In the genomic region with DNA sequence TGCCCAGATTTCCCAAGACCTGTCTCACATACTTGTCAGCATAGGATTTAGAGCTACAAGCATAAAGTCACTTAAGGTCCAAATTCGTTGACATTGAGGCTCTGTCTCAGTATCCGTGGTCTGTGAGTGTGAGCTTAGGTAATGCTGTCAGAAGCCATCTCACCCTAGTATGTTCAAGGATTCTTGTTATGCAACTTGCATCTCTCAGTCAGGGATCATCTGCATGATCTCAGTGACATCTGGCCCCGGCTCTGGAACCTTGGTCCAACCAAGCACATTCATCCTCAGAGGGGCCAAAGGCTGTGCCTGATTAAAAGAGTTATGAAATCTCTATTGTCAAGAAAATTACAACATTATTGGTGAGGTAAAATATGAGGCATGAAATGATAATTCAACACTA, we compare ENCODE assay signal across 15 mouse cellular contexts. TPM values are rescaled to one million over a fixed set of nuclear protein-coding genes. Genes with fewer than 3 reads are reported as not detected.
DNase-seq lines count a peak whose midpoint lies in the region; ATAC-seq lines count a peak whose summit lies in the region.
"Had no signal": no experiment of that assay in that cellular context is flagged by ENCODE, and none has a peak within 500 bp of the region (broad histone marks: within the 10 kb centered on the region; RNA-seq: fewer than 3 reads in every experiment).

No protein-coding gene starts in this region.

- no peaks in the 10 kb centered on the region for H3K36me3 ChIP-seq in limb, embryonic 10.5 days
- H3K36me3 ChIP-seq: embryonic facial prominence, embryonic 13.5 days; intestine, embryonic 15.5 days; limb, embryonic 15.5 days; midbrain, embryonic 10.5 days had no signal

- H3K4me1 ChIP-seq in limb, embryonic 10.5 days = peaks cover 17% of the 10 kb centered on the region
- H3K4me1 ChIP-seq: embryonic facial prominence, embryonic 13.5 days; intestine, embryonic 15.5 days; limb, embryonic 15.5 days had no signal

- H3K27ac ChIP-seq in limb, embryonic 10.5 days = no peak overlapping the region
- H3K27ac ChIP-seq: embryonic facial prominence, embryonic 13.5 days; intestine, embryonic 15.5 days; limb, embryonic 15.5 days; midbrain, embryonic 10.5 days had no signal

- WGBS in limb, embryonic 10.5 days = 92% methylated on average over 3 of the region's 3 CpGs

- DNase-seq in cerebellum, adult 11-12 months = peak; percentile 6
- no peak for DNase-seq in cerebellum, postnatal 10 days
- peak; percentile 62 for DNase-seq in kidney, adult 9 months
- no peak for DNase-seq in kidney, postnatal 14 days
- peak; percentile 72 for DNase-seq in adipocyte (ENCODE audit: low spot score)
- peak; percentile 9 for DNase-seq in induced T-regulatory cell, adult 2 months (ENCODE audit: low read depth)
- DNase-seq in limb, embryonic 10.5 days (ENCODE audit: low spot score) = no peak
- DNase-seq: cerebellum, adult 2 months; layer of hippocampus, postnatal 36 days had no signal

- ATAC-seq in granulocyte monocyte progenitor cell, adult 5-6 weeks (replicated peaks; ENCODE audit: poor library complexity, severe bottlenecking) = no peak
- ATAC-seq: forebrain, postnatal 0 days; intestine, embryonic 15.5 days had no signal

- H3K4me3 ChIP-seq in limb, embryonic 10.5 days = no peak overlapping the region

- H3K9me3 ChIP-seq in limb, embryonic 10.5 days (replicated peaks) = no peaks in the 10 kb centered on the region
- H3K9me3 ChIP-seq: embryonic facial prominence, embryonic 13.5 days; intestine, embryonic 15.5 days; limb, embryonic 15.5 days; midbrain, embryonic 10.5 days had no signal

- H3K27me3 ChIP-seq in limb, embryonic 10.5 days (ENCODE audit: low read depth, poor library complexity, severe bottlenecking) = no peaks in the 10 kb centered on the region
- H3K27me3 ChIP-seq: embryonic facial prominence, embryonic 13.5 days; intestine, embryonic 15.5 days; limb, embryonic 15.5 days had no signal

RNA-seq across cellular contexts. Expression of a gene that starts 1.2 kb away (rescaled TPM):
- 5.7 and 19.7 TPM in 2 replicates for total RNA-seq in granulocyte monocyte progenitor cell, adult 5-6 weeks (2014; fragmentation: Nextera tagmentation)
- 21.6 and 22.9 TPM in 2 replicates for total RNA-seq in granulocyte monocyte progenitor cell, adult 5-6 weeks (2017)
- polyA plus RNA-seq in limb, embryonic 10.5 days (2016; fragmentation: Nextera tagmentation; extraction: Ambion mirVana) = 7.6 and 9.8 TPM in 2 replicates

Comparison
In these comparisons a context has a peak if more than half of its experiments do, and no peak if none do; other contexts are left out.
1. DNase-seq: peak in cerebellum, adult 11-12 months (single experiment), kidney, adult 9 months (single experiment), adipocyte (single experiment) and induced T-regulatory cell, adult 2 months (single experiment); none in cerebellum, postnatal 10 days (0 of 2), kidney, postnatal 14 days (single experiment) and limb, embryonic 10.5 days (single experiment).